Mouse (Mus musculus): ENCODE measurements at regions not wholly inside any gene's neighbourhood (a gene's known extent, or its start where the extent isn't known, plus 50 kb on each side); places are given as distances from the start of the nearest gene placed in this dataset.
A peak's percentile ranks its signal among the peaks of the same experiment; 100 is the strongest.

- DNase-seq (ENCODE audit: low spot score): no peak
Observed at GRCm38 (mm10) chr2:95891566-95891965, 426.4 kb upstream of the Lrrc4c start.

GRCm38 (mm10) chr2:95905026-95905425 lies 412.9 kb upstream of the Lrrc4c start:
- no peak for DNase-seq (ENCODE audit: low spot score)

GRCm38 (mm10) chr2:95909758-95910157 lies 408.2 kb upstream of the Lrrc4c start:
- no peak for DNase-seq (ENCODE audit: low spot score)

GRCm38 (mm10) chr2:95910160-95910559 lies 407.8 kb upstream of the Lrrc4c start:
- DNase-seq (ENCODE audit: low spot score): peak; percentile 7
